Mouse (Mus musculus) midbrain, embryonic 15.5 days (tissue): ENCODE results near the gene Lca5. TPM values are rescaled to one million over a fixed set of nuclear protein-coding genes. Genes with fewer than 3 reads are reported as not detected.

Experiments
- ATAC-seq: fragments of 200-750 bp; cut with Nextera tagmentation; replicated peaks from 2 replicates; pipeline ENCODE4 v1.8.0; 2017; ENCODE audit warnings: moderate TSS enrichment
- H3K27ac ChIP-seq: fragments of 300-500 bp; sonication (generic); 2 replicates; pipeline ENCODE4 v1.5.1; 2015; ENCODE audit warnings: mild to moderate bottlenecking, inconsistent platforms
- H3K27me3 ChIP-seq: fragments of 300-500 bp; sonication (generic); replicated peaks from 2 replicates; pipeline ENCODE4 v1.6.1; 2015; ENCODE audit warnings: inconsistent platforms
- H3K36me3 ChIP-seq: fragments of 300-500 bp; sonication (generic); replicated peaks from 2 replicates; pipeline ENCODE4 v1.6.1; 2015; ENCODE audit warnings: inconsistent platforms
- H3K4me1 ChIP-seq: fragments of 300-500 bp; sonication (generic); 2 replicates; pipeline ENCODE4 v1.6.1; 2015; ENCODE audit warnings: inconsistent platforms
- H3K4me2 ChIP-seq: fragments of 300-500 bp; sonication (generic); 2 replicates; pipeline ENCODE4 v1.6.1; 2015; ENCODE audit warnings: inconsistent platforms, mild to moderate bottlenecking, moderate library complexity
- H3K4me3 ChIP-seq: fragments of 300-500 bp; sonication (generic); 2 replicates; pipeline ENCODE4 v1.5.1; 2015; ENCODE audit warnings: mild to moderate bottlenecking, inconsistent platforms
- H3K9ac ChIP-seq: fragments of 300-500 bp; sonication (generic); 2 replicates; pipeline ENCODE4 v1.6.1; 2015; ENCODE audit warnings: mild to moderate bottlenecking, inconsistent platforms
- H3K9me3 ChIP-seq: fragments of 300-500 bp; sonication (generic); 2 replicates; pipeline ENCODE4 v1.6.1; 2016; ENCODE audit warnings: inconsistent platforms
- WGBS: fragments of 180-500 bp; shearing (Covaris S2); methylation state at CpG from one replicate; pipeline ENCODE4 v1.1.7; 2015; ENCODE audit warnings: mixed read lengths; 5-methylcytosine and 5-hydroxymethylcytosine counted together
- polyA plus RNA-seq: library from polyadenylated mRNA; unstranded; fragments of >200 nt; fragmentation: Nextera tagmentation; extraction: Ambion mirVana; gene quantifications from 2 replicates; pipeline ENCODE4 v1.2.1, GENCODE M21; 2015

Gene Lca5
- 15.6 and 15.9 TPM in 2 replicates for polyA plus RNA-seq

DNA sequence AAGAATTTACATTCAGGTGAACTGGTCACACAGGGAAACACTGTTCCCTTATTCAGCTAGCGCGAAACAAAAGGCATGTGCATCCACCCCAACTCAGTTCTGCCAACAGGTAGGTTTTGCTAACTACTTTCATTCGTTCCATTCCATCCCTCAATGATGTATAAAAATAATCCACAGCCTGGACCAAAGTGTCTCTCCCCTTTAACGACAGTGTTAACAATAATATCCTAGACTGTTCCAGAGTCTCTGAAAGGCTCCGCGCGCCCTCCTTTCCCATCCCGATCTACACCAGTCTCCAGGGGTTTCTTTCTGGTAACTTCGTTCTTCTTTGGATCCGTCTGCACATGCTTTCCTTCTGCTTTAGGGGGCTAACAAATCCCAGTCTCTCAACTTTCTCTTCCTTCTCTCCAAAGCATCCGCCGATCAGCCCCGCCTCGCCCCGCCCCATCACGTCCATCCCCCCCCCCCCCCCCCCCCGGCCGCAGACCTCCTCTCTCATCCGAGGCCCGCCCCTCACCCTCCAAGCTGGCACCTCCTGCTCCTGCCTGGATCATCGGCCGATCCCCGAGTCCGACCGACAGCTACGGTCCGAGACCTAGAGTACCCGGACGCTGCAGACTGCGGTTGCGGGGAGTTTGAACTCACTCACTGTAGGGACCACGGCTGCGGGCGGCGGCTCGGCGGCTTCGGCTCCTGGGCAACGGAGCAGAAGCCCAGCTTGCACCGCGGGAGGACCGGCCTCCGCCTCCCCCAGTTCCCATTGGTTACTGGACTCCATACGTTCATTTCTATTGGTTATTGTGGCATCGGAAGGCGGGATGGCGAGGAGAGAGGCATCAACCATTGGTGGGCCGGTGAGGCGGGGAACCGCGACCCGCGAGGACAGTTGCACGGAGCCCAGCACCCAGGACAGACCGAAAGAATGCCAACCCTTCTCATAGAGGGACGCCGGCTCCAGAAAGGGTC is at the start of gene Lca5:
Gene Lca5 (minus strand): TSS at position 736 of the 966 bp plus-strand sequence.
- Histone ChIP-seq H3K4me2 (peak within 1 kb of the TSS; percentile 56), H3K27me3 (no peaks in the 10 kb centered on the region), H3K4me1 (peaks cover 9% of the 10 kb centered on the region), H3K9ac (peak within 1 kb of the TSS; percentile 52), H3K9me3 (no peaks in the 10 kb centered on the region), H3K27ac (peak within 1 kb of the TSS; percentile 91), H3K36me3 (no peaks in the 10 kb centered on the region), H3K4me3 (peak within 1 kb of the TSS; percentile 62)
- ATAC-seq, result peak; percentile 99
- 1% methylated on average over 55 of the region's 57 CpGs for WGBS

DNA sequence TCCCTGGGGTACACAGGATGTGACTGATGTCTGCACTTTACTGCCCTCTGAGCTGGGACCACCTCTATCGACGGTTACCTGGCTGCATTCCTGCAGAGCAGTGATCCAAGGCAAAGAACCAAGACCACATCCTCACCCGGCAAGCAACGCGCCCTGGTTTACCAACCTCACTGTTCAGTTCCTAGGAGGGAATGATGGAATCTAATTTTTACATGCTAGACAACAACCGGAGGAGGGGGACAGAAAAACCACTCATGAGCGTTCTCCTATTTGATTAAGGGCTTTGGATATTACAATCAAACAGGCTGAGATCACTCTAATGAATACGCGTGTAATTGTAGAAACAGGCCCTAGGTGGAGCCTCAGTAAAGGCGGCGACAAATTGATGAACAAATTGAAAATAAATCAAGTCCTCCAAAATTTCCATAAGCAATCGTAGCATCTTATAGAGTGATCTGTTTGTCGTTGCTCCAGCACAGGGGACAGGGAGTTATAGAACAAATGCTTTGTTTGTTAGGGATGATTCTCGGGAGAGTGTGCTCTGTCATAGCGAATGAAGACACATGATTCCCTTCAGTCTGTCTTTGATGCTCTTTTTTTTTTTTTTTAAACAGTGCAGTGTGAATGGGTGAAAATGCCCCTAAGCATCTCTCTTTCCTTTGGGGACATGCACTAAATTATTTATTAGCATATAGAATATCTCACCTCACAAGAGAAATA is 47.7 kb upstream of the Lca5 start:
- H3K36me3 ChIP-seq, result no peaks in the 10 kb centered on the region
- peaks cover 6% of the 10 kb centered on the region; the same call in 1 of the 2 replicates for H3K4me1 ChIP-seq
- peak; percentile 83 for ATAC-seq
- no peaks in the 10 kb centered on the region for H3K9me3 ChIP-seq
- WGBS, result 38% methylated on average over 15 of the region's 15 CpGs
- H3K4me2 ChIP-seq, result peak overlapping the region; percentile 37; the same call in 1 of the 2 replicates
- peak overlapping the region; percentile 56 for H3K27ac ChIP-seq
- H3K9ac ChIP-seq, result no peak overlapping the region
- H3K27me3 ChIP-seq, result no peaks in the 10 kb centered on the region
- no peak overlapping the region for H3K4me3 ChIP-seq

DNA sequence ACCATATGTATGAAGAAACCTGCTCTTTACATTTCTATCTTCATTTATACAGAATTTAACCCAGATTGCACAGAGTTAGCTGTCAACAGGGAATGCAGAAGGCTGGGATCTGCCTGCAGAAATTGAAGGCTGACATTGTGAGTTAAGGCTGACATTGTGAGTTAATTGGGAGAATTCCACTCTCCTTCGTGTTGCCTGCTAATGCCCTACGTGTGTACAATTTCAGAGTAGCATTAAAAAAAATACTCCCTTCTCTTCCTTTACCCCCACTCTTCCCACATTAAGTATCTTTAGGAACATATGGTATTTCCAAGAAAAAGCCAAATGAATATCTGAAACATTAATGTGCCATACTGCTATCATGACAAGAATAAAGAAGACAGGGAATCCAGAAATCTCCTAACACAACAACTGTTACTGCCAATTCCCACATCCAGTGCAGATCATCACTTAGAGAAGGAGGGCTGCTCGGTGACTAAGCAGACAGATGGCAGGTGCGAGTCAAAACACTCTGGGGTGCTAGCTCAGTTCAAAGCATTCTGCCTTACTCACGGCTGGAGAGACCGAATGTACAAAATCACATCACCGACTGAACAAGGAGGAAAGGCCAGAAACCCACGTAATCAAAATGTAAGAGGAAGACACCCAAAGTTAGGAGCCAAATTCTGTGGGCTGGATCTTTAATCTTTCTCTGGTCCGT is 47.0 kb upstream of the Lca5 start:
- H3K36me3 ChIP-seq, result no peaks in the 10 kb centered on the region
- peaks cover 6% of the 10 kb centered on the region; the same call in 1 of the 2 replicates for H3K4me1 ChIP-seq
- peak; percentile 84 for ATAC-seq
- H3K9ac ChIP-seq, result no peak overlapping the region
- H3K9me3 ChIP-seq, result no peaks in the 10 kb centered on the region
- no peak overlapping the region for H3K4me3 ChIP-seq
- no peaks in the 10 kb centered on the region for H3K27me3 ChIP-seq
- H3K27ac ChIP-seq, result peak overlapping the region; percentile 56
- H3K4me2 ChIP-seq, result peak overlapping the region; percentile 37; the same call in 1 of the 2 replicates
- WGBS, result 37% methylated on average over 9 of the region's 9 CpGs

DNA sequence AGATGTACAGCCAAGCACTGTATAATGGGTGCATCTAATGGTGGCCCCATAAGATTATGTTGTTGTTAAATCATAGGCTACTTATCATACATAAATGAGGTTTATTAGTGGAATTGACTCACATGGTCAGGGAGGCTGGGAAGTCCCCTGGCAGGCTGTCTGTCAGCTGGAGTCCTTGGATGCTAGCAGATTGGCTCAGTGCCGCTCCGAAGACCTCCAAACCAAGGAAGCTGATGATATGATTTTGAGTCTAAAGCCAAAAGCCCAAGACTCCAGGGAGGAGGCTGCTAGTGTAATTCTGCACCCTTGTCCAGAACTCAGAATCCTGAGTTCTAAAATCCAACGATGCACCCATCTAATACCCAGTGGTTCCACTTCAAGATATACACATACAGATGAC is 45.0 kb upstream of the Lca5 start:
- no peaks in the 10 kb centered on the region for H3K9me3 ChIP-seq
- H3K4me1 ChIP-seq, result peaks cover 6% of the 10 kb centered on the region; the same call in 1 of the 2 replicates
- H3K27me3 ChIP-seq, result no peaks in the 10 kb centered on the region
- H3K27ac ChIP-seq, result no peak overlapping the region
- H3K4me3 ChIP-seq, result no peak overlapping the region
- no peak for ATAC-seq
- no peaks in the 10 kb centered on the region for H3K36me3 ChIP-seq
- H3K4me2 ChIP-seq, result no peak overlapping the region
- no peak overlapping the region for H3K9ac ChIP-seq
- WGBS, result 93% methylated on average over 3 of the region's 3 CpGs

DNA sequence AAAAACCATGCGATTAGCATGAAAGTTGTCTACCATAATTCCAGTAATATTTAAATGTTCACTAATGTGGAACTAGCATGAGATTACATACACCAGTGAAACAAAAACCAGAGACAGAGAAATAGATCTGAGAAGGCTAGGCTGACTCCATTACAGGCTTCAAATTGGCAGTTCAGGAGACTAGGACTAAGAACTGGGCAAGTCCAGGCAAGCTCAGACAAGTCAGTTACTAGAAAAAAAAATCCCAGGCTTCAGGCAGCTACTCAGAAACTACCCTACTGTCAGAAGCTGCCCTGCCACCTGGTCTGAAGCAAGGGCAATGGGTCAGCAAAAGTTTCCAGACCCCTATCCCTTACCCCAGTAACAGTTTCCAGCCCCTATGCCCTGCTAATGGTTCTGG is 44.4 kb upstream of the Lca5 start:
- no peak for ATAC-seq
- 96% methylated on average over 1 of the region's 1 CpGs for WGBS
- no peaks in the 10 kb centered on the region for H3K9me3 ChIP-seq

DNA sequence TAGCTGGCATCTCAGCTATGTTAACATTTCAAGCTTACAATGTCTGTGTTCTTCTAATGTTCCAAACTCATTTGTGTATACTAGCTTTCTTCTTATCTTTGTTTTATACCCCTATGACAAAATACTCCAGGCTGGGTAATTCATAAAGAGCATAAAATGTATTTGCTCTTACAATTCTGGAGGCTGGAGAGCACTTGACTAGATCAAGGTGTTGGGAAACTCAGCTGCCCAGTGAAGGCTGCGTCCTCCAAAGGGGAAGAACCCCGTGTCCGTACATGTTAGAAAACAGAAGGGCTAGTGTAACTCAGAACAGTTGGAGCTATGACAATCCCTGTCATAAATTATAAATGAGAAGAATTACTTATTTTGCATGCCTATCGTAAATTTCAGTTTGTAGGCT is 42.5 kb upstream of the Lca5 start:
- WGBS, result 90% methylated on average over 4 of the region's 4 CpGs
- H3K4me3 ChIP-seq, result no peak overlapping the region
- H3K9me3 ChIP-seq, result no peaks in the 10 kb centered on the region
- no peaks in the 10 kb centered on the region for H3K27me3 ChIP-seq
- H3K36me3 ChIP-seq, result no peaks in the 10 kb centered on the region
- no peak overlapping the region for H3K27ac ChIP-seq
- no peak overlapping the region for H3K9ac ChIP-seq
- peaks cover 5% of the 10 kb centered on the region; the same call in 1 of the 2 replicates for H3K4me1 ChIP-seq
- ATAC-seq, result no peak
- no peak overlapping the region for H3K4me2 ChIP-seq

More for the DNA sequence above, 44.4 kb upstream of the Lca5 start:
- no peaks in the 10 kb centered on the region for H3K36me3 ChIP-seq
- no peak overlapping the region for H3K4me2 ChIP-seq
- no peaks in the 10 kb centered on the region for H3K27me3 ChIP-seq
- peaks cover 6% of the 10 kb centered on the region; the same call in 1 of the 2 replicates for H3K4me1 ChIP-seq
- no peak overlapping the region for H3K4me3 ChIP-seq
- no peak overlapping the region for H3K27ac ChIP-seq
- H3K9ac ChIP-seq, result no peak overlapping the region

DNA sequence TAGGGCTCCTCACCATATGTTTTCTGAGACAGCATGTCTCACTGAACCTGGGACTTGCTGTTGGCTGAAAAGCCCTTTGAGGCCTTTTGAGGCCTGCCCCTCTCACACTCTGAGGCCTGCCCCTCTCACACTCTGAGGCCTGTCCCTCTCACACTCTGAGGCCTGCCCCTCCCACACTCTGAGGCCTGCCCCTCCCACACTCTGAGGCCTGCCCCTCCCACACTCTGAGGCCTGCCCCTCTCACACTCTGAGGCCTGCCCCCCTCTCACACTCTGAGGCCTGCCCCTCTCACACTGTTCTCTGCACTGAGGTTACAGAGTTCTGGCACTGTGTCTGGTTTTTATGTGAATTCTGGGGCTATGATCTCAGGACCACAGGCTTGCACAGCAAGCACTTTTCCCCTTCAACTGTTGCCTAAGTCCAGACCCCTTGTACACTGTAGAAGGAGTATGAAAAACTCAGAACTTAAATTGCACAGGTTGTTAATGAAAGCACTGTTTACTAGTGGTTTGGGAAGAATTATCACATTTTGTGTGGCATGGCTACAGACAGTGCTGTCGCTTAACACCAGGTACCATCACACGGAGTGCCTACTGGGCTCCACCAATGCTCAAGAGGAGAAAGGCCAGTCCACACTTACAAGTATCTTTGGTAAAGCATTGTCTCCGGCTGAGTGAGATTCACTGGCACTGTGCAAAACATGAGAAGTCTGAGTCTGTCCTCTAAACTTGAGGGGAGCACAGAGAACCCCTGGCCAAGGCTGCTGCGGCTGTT is 41.4 kb upstream of the Lca5 start:
- H3K27ac ChIP-seq, result no peak overlapping the region
- H3K4me2 ChIP-seq, result no peak overlapping the region
- no peak overlapping the region for H3K9ac ChIP-seq
- H3K36me3 ChIP-seq, result no peaks in the 10 kb centered on the region
- WGBS, result 85% methylated on average over 4 of the region's 4 CpGs
- H3K27me3 ChIP-seq, result no peaks in the 10 kb centered on the region
- no peak overlapping the region for H3K4me3 ChIP-seq
- H3K9me3 ChIP-seq, result no peaks in the 10 kb centered on the region
- H3K4me1 ChIP-seq, result no peaks in the 10 kb centered on the region
- no peak for ATAC-seq

DNA sequence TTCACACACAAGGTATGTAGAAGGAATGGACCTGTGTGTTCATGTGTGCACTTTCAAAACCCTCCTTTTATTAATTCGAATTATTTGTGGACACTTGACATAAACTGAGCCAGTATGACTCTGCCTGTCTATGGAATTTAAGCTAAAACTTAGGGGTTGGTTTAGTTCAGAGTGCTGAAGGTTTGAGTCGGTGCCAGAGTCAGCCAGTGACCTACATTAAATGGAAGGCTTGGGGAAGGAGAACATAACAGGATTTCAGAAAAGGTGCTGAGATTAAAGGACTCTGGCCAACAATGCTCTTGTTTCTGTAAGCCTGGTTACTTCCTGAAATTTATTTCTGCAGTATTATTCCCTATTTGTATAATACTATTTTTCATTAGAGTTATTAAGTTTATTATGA is 28.9 kb upstream of the Lca5 start:
- no peaks in the 10 kb centered on the region for H3K9me3 ChIP-seq
- no peaks in the 10 kb centered on the region for H3K4me1 ChIP-seq
- H3K27me3 ChIP-seq, result no peaks in the 10 kb centered on the region
- no peak overlapping the region for H3K27ac ChIP-seq
- 72% methylated on average over 2 of the region's 2 CpGs for WGBS
- no peak for ATAC-seq
- H3K4me3 ChIP-seq, result no peak overlapping the region
- H3K4me2 ChIP-seq, result no peak overlapping the region
- H3K9ac ChIP-seq, result no peak overlapping the region
- H3K36me3 ChIP-seq, result no peaks in the 10 kb centered on the region

DNA sequence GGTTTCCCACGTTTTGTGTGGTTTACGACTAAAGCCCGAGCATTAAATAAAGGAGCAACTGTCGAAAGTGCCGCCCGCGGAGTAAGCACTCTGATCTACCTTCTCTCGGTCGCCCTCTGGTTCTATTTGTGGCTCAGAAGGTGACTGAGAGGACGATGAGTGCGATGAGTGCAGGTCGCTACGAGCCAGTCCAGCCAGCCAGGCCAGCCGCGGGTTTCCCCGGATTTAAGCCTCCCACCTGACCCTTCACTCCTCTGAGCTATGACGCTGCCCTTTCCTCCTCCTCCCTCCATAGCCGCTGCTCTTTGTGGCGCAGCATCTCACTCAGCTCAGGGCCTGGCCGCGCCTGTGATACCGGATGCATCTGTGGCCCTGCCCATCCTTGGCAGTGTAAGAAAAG is 6.8 kb upstream of the Lca5 start:
- Histone ChIP-seq H3K36me3 (no peaks in the 10 kb centered on the region), H3K27me3 (no peaks in the 10 kb centered on the region), H3K4me1 (peaks cover 11% of the 10 kb centered on the region), H3K4me3 (peak overlapping the region; percentile 44), H3K27ac (peak overlapping the region; percentile 84), H3K9me3 (no peaks in the 10 kb centered on the region), H3K9ac (peak overlapping the region; percentile 77), H3K4me2 (peak overlapping the region; percentile 74)
- 4% methylated on average over 22 of the region's 22 CpGs for WGBS
- ATAC-seq, result peak; percentile 91

DNA sequence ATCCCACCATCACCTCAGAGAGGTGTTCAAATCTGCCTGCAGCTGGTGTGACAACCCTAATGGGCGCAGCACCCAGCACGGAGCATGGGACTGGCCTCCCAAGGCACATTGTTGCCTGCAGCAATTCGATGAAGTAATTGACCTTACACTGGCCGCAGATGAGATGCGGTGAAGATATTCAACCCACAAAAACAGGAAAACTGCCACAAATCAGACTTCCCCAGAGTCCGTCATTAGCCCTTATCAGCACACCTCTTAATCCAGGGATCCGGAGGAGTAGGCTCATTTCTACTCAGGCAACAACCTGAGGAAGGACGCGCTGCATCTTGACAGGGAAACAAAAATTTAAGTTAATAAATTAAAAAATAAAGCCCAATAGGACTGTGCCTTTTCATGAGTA is 6.2 kb upstream of the Lca5 start:
- H3K27ac ChIP-seq, result 0 out of 2 replicates have a peak overlapping the region, but pooled peaks have one; percentile 0

DNA sequence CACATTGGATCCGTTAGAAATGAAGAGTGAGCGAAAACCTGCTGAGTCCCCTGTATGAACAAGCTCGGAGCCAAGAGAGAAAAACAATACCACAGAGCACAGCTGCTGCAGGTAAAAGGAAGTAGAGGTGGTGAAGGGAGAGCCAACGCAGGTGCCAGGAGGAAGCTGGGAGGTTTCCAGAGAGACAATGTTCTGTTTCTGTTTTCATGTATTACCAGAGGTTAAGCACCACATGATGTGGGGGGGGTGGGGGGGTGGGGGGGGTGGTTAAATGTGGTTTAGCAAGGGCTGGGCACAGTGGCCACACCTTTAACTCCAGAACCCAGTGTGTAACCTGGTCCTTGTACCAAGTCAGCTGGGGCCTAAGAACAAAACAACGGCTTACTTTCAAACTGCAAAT is 3.3 kb downstream of the Lca5 start:
- 84% methylated on average over 5 of the region's 5 CpGs for WGBS
- Histone ChIP-seq H3K27me3 (no peaks in the 10 kb centered on the region), H3K4me3 (no peak overlapping the region), H3K9ac (no peak overlapping the region), H3K27ac (no peak overlapping the region), H3K4me2 (no peak overlapping the region), H3K9me3 (no peaks in the 10 kb centered on the region), H3K36me3 (no peaks in the 10 kb centered on the region), H3K4me1 (peaks cover 19% of the 10 kb centered on the region)
- ATAC-seq, result no peak

More for the DNA sequence above, 6.2 kb upstream of the Lca5 start:
- Histone ChIP-seq H3K4me2 (peak overlapping the region; percentile 74), H3K4me3 (peak overlapping the region; percentile 44), H3K4me1 (peaks cover 11% of the 10 kb centered on the region), H3K27me3 (no peaks in the 10 kb centered on the region), H3K9ac (peak overlapping the region; percentile 77; the same call in 1 of the 2 replicates), H3K36me3 (no peaks in the 10 kb centered on the region), H3K9me3 (no peaks in the 10 kb centered on the region)
- WGBS, result 65% methylated on average over 9 of the region's 9 CpGs
- ATAC-seq, result peak; percentile 40; the same call in 1 of the 2 replicates
